Mouse (Mus musculus) layer of hippocampus, adult 8-10 months (tissue): ENCODE results near the gene Pcbp2. TPM values are rescaled to one million over a fixed set of nuclear protein-coding genes. Genes with fewer than 3 reads are reported as not detected.

ENCODE experiments used
- DNase-seq, 2 experiments: peaks; one replicate each; pipeline ENCODE4 v3.0.0; 2022; ENCODE audit warnings: low spot score in 2 of 2
- total RNA-seq, 4 experiments: library from RNA; stranded (reverse); gene quantifications; 2 replicates each; pipeline ENCODE4 v1.2.4; 2022

The Pcbp2 gene
- total RNA-seq, 4 experiments from 2014 or later: 489 to 507 (median 494) TPM

- DNase-seq: no peak
These were observed 35.6 kb downstream of the Pcbp2 start for GRCm38 (mm10) chr15:102505770-102506463.

- no peak for DNase-seq
These were observed 36.1 kb downstream of the Pcbp2 start for GRCm38 (mm10) chr15:102506464-102506830.

GRCm38 (mm10) chr15:102506864-102507263 is 36.5 kb downstream of the Pcbp2 start:
- DNase-seq: no peak

- DNase-seq: peak in 1 of 2 experiments; percentile 1
These were observed 37.2 kb downstream of the Pcbp2 start for GRCm38 (mm10) chr15:102507561-102507960.

- peak in 1 of 2 experiments; percentile 7 for DNase-seq
These were observed 38.0 kb downstream of the Pcbp2 start for GRCm38 (mm10) chr15:102508336-102508735.

- no peak for DNase-seq
These were observed 39.8 kb downstream of the Pcbp2 start for GRCm38 (mm10) chr15:102510110-102510509.

- peak; percentile 80 to 86 for DNase-seq
These were observed 40.4 kb downstream of the Pcbp2 start for GRCm38 (mm10) chr15:102510590-102511284.

- DNase-seq: no peak
These were observed 41.0 kb downstream of the Pcbp2 start for GRCm38 (mm10) chr15:102511285-102511833.

- no peak for DNase-seq
These were observed 41.7 kb downstream of the Pcbp2 start for GRCm38 (mm10) chr15:102512010-102512409.

GRCm38 (mm10) chr15:102512471-102512870 is 42.1 kb downstream of the Pcbp2 start:
- no peak for DNase-seq

- DNase-seq: no peak
These were observed 42.7 kb downstream of the Pcbp2 start for GRCm38 (mm10) chr15:102513004-102513403.

GRCm38 (mm10) chr15:102515261-102515660 is 44.9 kb downstream of the Pcbp2 start:
- no peak for DNase-seq

GRCm38 (mm10) chr15:102515791-102516190 is 45.5 kb downstream of the Pcbp2 start:
- no peak for DNase-seq

GRCm38 (mm10) chr15:102516293-102516692 is 46.0 kb downstream of the Pcbp2 start:
- DNase-seq: no peak

- peak; percentile 76 to 79 for DNase-seq
These were observed 46.5 kb downstream of the Pcbp2 start, which contains the start of gene Map3k12 for GRCm38 (mm10) chr15:102516728-102517404. Gene Map3k12, minus strand, starts transcription at chr15:102517064.

- no peak for DNase-seq
These were observed 47.3 kb downstream of the Pcbp2 start for GRCm38 (mm10) chr15:102517631-102517975.

GRCm38 (mm10) chr15:102517976-102518858 is 47.9 kb downstream of the Pcbp2 start, which contains the start of gene Tarbp2:
Gene Tarbp2, plus strand, starts transcription at chr15:102518192.
- DNase-seq: peak; percentile 100

- no peak for DNase-seq
These were observed 48.5 kb downstream of the Pcbp2 start for GRCm38 (mm10) chr15:102518859-102519201.

GRCm38 (mm10) chr15:102519211-102520141 is 49.1 kb downstream of the Pcbp2 start:
- DNase-seq: no peak

GRCm38 (mm10) chr15:102520416-102520815 is 50.1 kb downstream of the Pcbp2 start:
- DNase-seq: no peak
